Mouse (Mus musculus): Measurements from ENCODE around the gene Anapc5. TPM values are rescaled to one million over a fixed set of nuclear protein-coding genes. Genes with fewer than 3 reads are reported as not detected.
A peak's percentile ranks its signal among the peaks of the same experiment; 100 is the strongest.

Anapc5 gene
- polyA plus RNA-seq, 1 experiment: 397 TPM

DNA sequence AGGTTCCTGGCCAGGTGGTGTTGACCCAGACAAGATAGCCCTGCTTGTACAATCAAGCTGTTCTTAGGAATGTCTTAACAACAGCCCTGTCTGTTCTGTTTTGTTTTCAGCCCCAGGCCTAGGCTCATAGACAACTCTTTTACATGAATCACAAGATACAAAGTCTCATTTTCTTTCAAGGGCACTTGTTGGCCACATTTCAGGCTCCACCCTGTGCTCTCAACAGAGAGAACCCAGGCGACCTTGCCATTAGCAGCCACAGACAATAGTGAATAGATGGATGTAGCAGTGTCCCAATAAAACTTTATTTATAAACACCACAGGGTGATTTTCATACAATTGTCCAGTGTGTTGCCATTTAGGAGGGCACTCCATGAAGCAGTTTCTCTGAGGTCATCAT is 39.1 kb downstream of the Anapc5 start:
- H3K4me1 ChIP-seq (ENCODE audit: control insufficient read depth, insufficient read depth, low read length): peaks cover 5% of the 10 kb centered on the region
- no peak overlapping the region for H3K27ac ChIP-seq (ENCODE audit: insufficient read depth, low read length)
- H3K36me3 ChIP-seq (ENCODE audit: control insufficient read depth, insufficient read depth, low read length, poor library complexity, severe bottlenecking): peaks cover 4% of the 10 kb centered on the region; the same call in 1 of the 2 replicates
- TF ChIP-seq CTCF (IDR thresholded peaks at IDR 0.05; ENCODE audit: low read depth, low read length) (no peak), EP300 (IDR thresholded peaks at IDR 0.05; ENCODE audit: insufficient read depth, low read depth, low read length) (no peak), POLR2A (IDR thresholded peaks at IDR 0.05; ENCODE audit: insufficient read depth, low read length) (no peak)
- H3K9me3 ChIP-seq (replicated peaks; ENCODE audit: control insufficient read depth, insufficient read depth, low read length, poor library complexity, severe bottlenecking): no peaks in the 10 kb centered on the region
- H3K27me3 ChIP-seq (ENCODE audit: control insufficient read depth, insufficient read depth, low read length, poor library complexity, severe bottlenecking): 0 out of 2 replicates have a peak, but pooled peaks cover 2% of the 10 kb centered on the region
- no peak overlapping the region for H3K9ac ChIP-seq (ENCODE audit: low read depth, poor library complexity, severe bottlenecking)
- H3K4me3 ChIP-seq (ENCODE audit: low read depth, low read length): no peak overlapping the region

DNA sequence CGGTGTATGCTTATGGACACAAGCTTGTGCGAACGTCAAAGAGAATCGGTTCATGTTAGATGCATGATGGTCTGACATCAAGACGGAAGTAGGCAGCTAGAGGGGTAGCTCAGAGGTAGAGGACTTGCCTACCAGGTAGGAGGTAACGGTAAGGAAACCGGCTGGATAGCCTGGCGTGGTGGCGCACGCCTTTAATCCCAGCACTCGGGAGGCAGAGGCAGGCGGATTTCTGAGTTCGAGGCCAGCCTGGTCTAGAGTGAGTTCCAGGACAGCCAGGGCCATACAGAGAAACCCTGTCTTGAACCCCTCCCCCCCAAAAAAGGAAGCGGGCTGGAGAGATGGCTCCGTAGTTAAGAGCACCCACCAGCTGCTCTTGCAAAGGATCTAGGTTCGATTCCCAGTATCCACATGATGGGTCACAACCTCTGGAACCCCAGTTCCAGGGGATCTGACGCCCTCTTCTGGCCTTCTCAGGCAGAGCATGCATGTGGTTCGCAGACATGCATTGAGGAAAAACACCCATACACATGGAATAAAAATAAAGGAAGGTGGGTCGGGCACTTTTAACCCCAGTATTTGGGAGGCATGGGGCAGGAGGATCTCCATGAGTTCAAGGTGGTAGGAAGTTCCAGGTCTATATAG is 40.2 kb downstream of the Anapc5 start:
- TF ChIP-seq EP300 (IDR thresholded peaks at IDR 0.05; ENCODE audit: insufficient read depth, low read depth, low read length) (no peak), CTCF (IDR thresholded peaks at IDR 0.05; ENCODE audit: low read depth, low read length) (peak; percentile 66), POLR2A (IDR thresholded peaks at IDR 0.05; ENCODE audit: insufficient read depth, low read length) (no peak)
- H3K4me3 ChIP-seq (ENCODE audit: low read depth, low read length): no peak overlapping the region
- H3K4me1 ChIP-seq (ENCODE audit: control insufficient read depth, insufficient read depth, low read length): peaks cover 5% of the 10 kb centered on the region
- H3K27ac ChIP-seq (ENCODE audit: insufficient read depth, low read length): no peak overlapping the region
- H3K9ac ChIP-seq (ENCODE audit: low read depth, poor library complexity, severe bottlenecking): no peak overlapping the region
- H3K36me3 ChIP-seq (ENCODE audit: control insufficient read depth, insufficient read depth, low read length, poor library complexity, severe bottlenecking): no peaks in the 10 kb centered on the region
- no peaks in the 10 kb centered on the region for H3K9me3 ChIP-seq (replicated peaks; ENCODE audit: control insufficient read depth, insufficient read depth, low read length, poor library complexity, severe bottlenecking)
- 0 out of 2 replicates have a peak, but pooled peaks cover 2% of the 10 kb centered on the region for H3K27me3 ChIP-seq (ENCODE audit: control insufficient read depth, insufficient read depth, low read length, poor library complexity, severe bottlenecking)

DNA sequence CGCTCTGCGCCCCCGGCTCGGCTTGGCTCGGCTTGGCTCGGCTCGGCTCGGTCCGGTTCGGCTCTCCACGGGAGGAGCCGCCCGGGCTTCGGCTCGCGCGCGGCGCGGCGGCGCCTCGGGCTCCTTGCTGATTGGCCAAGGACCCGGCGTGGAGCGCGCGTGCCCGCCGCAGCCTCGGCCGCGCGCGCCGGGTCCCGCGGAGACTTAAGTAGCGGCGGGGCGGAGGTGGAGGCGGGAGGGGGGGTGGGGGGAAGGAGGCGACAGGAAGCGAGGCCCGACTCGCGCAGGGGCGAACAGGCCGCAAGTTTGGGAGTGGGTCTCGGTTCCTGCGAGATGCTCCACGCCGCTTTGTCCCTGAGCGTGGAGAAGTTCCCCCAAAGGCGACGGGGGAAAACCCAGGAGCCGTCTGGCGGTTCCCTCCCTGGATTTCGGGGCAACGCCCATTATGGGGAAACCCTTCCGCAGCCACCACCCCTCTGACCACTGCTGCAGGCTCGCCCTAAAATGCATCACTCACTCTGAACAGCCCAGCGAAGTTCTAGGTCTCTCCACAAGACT is 41.8 kb downstream of the Anapc5 start, which contains the start of gene Camkk2:
Gene Camkk2, minus strand, starts transcription at position 133 of the 558 bp plus-strand sequence.
- Histone ChIP-seq H3K4me3 (ENCODE audit: low read depth, low read length) (peak within 1 kb of the TSS; percentile 93), H3K36me3 (ENCODE audit: control insufficient read depth, insufficient read depth, low read length, poor library complexity, severe bottlenecking) (no peaks in the 10 kb centered on the region), H3K4me1 (ENCODE audit: control insufficient read depth, insufficient read depth, low read length) (peaks cover 3% of the 10 kb centered on the region), H3K27ac (ENCODE audit: insufficient read depth, low read length) (no peak within 1 kb of the TSS), H3K9ac (ENCODE audit: low read depth, poor library complexity, severe bottlenecking) (peak within 1 kb of the TSS; percentile 93), H3K27me3 (ENCODE audit: control insufficient read depth, insufficient read depth, low read length, poor library complexity, severe bottlenecking) (0 out of 2 replicates have a peak, but pooled peaks cover 2% of the 10 kb centered on the region), H3K9me3 (replicated peaks; ENCODE audit: control insufficient read depth, insufficient read depth, low read length, poor library complexity, severe bottlenecking) (no peaks in the 10 kb centered on the region)
- TF ChIP-seq POLR2A (IDR thresholded peaks at IDR 0.05; ENCODE audit: insufficient read depth, low read length): no peak
- no peak for TF ChIP-seq EP300 (IDR thresholded peaks at IDR 0.05; ENCODE audit: insufficient read depth, low read depth, low read length)
- TF ChIP-seq CTCF (IDR thresholded peaks at IDR 0.05; ENCODE audit: low read depth, low read length): no peak

DNA sequence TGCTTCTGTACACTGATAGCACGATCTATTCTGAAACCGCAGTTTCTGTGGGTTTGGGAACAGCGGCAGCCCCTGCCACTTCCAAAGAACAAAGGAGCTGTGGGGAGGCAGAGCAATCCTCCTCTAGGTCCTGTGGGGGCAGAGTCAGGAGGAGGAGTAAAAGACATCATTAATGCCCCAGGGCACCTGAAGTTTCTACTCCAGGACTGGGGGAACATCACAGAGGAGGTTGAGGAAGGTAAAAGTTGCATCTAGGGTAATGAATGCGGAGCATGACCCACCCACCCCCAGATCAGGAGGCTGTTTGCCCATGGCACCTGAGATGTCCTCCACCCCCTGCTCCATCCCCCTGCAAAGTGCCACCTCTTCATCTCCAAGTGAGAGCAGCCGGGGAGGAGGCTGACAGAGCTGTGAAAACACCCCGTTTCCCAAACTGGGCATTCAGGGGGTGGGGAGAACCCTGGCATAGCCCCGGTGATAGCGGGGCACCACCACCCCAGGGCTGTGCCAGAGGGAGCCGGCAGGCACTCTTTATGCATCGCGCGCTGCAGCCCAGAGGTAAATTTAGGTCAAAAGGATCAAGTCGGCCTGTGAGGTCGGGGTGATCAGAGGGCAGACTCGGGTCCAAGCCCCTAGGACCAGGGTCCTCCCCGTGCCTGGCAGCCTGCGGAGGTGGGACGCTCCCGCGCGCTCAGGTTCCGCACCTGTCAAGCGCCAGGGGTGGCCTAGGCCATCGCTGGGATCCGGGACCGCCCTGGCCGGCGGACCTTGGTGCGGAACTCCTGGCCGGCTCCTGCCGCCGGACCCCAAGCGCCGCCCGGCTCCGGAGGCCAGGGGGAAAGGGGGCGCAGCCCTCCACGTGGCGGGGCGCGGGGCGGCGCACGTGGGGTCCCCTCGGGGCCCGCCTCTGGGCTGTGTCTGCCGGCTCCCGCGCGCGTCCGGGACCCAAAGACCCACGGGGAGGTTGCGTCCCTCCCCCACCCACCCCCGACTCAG is 42.6 kb downstream of the Anapc5 start:
- H3K4me1 ChIP-seq (ENCODE audit: control insufficient read depth, insufficient read depth, low read length): peaks cover 1% of the 10 kb centered on the region
- no peaks in the 10 kb centered on the region for H3K36me3 ChIP-seq (ENCODE audit: control insufficient read depth, insufficient read depth, low read length, poor library complexity, severe bottlenecking)

DNA sequence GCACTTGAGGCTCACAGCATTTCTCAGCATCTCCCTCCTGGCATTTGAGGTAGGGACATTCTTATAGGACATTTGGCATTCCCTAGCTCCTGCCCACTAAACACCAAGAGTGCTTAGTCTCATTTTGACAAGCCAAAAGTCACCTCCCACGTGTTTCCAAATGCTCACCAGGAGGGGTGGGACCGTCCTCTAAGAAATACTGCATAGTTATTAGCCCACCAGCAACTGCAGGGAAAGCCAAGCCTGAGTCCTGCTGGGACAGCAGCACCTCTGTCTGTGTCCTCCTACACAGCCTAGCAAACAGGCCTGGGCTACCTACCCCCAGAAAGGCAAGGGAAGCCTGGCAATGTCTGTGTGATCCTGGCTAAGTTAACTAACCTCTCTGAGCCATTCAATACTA is 43.8 kb downstream of the Anapc5 start:
- Histone ChIP-seq H3K4me1 (ENCODE audit: control insufficient read depth, insufficient read depth, low read length) (peaks cover 1% of the 10 kb centered on the region), H3K4me3 (ENCODE audit: low read depth, low read length) (no peak overlapping the region), H3K36me3 (ENCODE audit: control insufficient read depth, insufficient read depth, low read length, poor library complexity, severe bottlenecking) (no peaks in the 10 kb centered on the region), H3K9me3 (replicated peaks; ENCODE audit: control insufficient read depth, insufficient read depth, low read length, poor library complexity, severe bottlenecking) (no peaks in the 10 kb centered on the region), H3K27ac (ENCODE audit: insufficient read depth, low read length) (no peak overlapping the region), H3K27me3 (ENCODE audit: control insufficient read depth, insufficient read depth, low read length, poor library complexity, severe bottlenecking) (0 out of 2 replicates have a peak, but pooled peaks cover 2% of the 10 kb centered on the region), H3K9ac (ENCODE audit: low read depth, poor library complexity, severe bottlenecking) (no peak overlapping the region)
- TF ChIP-seq EP300 (IDR thresholded peaks at IDR 0.05; ENCODE audit: insufficient read depth, low read depth, low read length) (no peak), CTCF (IDR thresholded peaks at IDR 0.05; ENCODE audit: low read depth, low read length) (no peak), POLR2A (IDR thresholded peaks at IDR 0.05; ENCODE audit: insufficient read depth, low read length) (no peak)

More for the DNA sequence above, 42.6 kb downstream of the Anapc5 start:
- H3K9me3 ChIP-seq (replicated peaks; ENCODE audit: control insufficient read depth, insufficient read depth, low read length, poor library complexity, severe bottlenecking): no peaks in the 10 kb centered on the region
- H3K27ac ChIP-seq (ENCODE audit: insufficient read depth, low read length): no peak overlapping the region
- H3K4me3 ChIP-seq (ENCODE audit: low read depth, low read length): peak overlapping the region; percentile 73
- peak overlapping the region; percentile 93 for H3K9ac ChIP-seq (ENCODE audit: low read depth, poor library complexity, severe bottlenecking)
- 0 out of 2 replicates have a peak, but pooled peaks cover 2% of the 10 kb centered on the region for H3K27me3 ChIP-seq (ENCODE audit: control insufficient read depth, insufficient read depth, low read length, poor library complexity, severe bottlenecking)
- TF ChIP-seq POLR2A (IDR thresholded peaks at IDR 0.05; ENCODE audit: insufficient read depth, low read length): no peak
- TF ChIP-seq CTCF (IDR thresholded peaks at IDR 0.05; ENCODE audit: low read depth, low read length): no peak
